Mouse (Mus musculus) urinary bladder, adult 2 months (tissue): Measurements from ENCODE around the gene Tmem213. TPM values are rescaled to one million over a fixed set of nuclear protein-coding genes. Genes with fewer than 3 reads are reported as not detected.

Source experiments
- DNase-seq: peaks from one replicate; pipeline ENCODE4 v3.0.0; 2022; ENCODE audit warnings: low spot score
- polyA plus RNA-seq: library from polyadenylated mRNA; depleted of rRNA; stranded (reverse); fragments of >200 nt; gene quantifications from 2 replicates; pipeline ENCODE4 v1.2.3, GENCODE M21; 2012

Gene Tmem213
- polyA plus RNA-seq, 1 experiment = not detected

DNA sequence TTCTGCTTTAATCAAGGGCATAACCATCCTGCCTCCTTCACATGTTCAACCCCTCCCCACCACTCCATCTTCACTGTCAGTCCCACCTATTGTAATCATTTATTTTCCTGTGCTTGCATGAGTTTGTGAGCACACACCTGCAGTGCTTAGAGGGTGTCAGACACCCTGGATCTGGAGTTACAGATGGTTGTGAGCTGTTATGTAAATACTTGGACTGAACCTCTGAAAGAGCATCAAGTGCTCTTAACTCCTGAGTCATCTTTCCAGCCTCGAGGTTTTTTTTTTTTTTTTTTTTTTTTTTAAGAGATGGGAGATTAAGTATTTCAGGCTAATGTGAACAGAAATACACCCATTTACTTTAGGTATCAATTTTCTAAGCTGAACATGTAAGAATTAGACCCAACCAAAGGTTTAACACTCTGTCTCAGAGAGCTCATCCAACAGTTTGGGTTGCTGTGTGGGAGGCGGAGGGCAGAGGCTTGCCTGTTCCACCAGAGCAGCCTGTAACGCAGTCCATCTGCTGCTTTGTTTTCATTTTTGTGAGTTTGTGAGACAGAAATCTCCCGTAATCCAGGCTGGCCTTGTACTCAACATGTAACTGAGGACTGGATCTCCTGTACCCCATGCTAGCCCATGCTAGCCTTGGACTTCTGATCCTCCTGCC is 7.2 kb downstream of the Tmem213 start:
- DNase-seq = no peak

DNA sequence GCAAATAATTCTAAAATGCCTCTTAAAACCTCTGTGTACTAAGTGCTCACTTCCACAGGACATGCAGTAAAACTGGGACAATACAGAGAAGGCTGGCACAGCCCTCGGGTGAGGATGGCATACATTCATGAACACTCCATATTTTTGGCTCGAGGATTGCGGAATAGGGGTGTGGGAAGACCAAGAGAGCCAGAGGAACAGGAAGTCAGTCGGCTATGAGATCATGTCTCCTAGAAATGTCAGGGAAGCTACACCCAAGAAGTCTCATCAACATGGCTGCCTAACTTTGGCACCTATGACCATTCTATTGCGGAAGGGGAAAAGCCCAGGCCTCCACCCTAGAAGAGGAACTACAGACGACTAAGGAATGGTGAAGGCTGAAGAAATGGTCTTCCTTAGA is 9.3 kb downstream of the Tmem213 start:
- DNase-seq = no peak

DNA sequence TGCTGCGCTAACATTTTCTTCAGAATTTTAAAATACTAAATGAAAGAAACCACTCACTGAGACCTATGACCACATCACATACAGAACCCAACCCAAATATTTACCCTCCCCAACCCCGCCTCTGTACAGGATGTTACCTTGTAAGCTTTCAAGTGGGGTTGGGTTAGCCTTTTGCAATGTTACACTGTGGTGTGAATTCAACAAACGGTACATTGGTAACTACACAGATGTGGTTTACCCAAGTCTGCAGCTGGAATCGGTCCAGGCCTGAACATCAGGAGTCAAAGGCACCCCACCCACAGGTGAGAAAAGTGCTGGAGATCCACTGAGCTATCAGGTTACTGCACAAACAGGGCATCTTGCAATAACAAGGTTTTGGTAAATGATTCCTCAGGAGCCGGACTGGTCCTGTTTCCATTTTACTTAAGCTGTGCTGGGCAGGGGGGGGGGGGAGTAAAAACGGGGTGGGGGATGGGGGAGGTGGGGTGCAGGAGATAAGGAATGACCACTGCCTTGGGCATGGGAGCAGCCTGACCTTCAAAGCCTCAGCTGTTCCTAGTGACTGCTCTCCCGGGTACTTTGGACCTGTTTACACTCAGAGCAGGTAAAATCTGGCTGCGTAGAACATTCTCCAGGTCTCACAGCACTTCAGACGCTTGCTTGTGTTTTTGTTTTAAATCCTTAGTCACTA is 11.8 kb downstream of the Tmem213 start:
- no peak for DNase-seq

DNA sequence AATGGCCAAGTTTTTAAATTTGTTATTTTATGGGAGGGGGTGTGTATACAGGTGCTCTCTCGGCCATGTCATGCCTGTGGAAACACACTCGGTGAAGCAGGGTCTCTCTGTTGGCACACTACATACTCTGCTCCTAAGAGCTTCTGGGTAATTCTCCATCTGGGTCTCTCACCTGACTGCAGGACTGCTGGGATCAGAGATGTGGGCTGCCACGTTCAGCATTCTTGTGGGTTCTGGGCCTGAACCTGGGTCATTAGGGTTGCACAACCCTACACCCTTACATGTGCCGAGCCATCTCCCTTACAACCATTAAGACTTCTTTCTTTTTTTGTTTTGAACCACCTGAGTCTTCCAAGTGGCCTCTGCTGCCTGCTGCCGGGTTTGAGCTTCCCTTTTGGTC is 12.8 kb downstream of the Tmem213 start:
- no peak for DNase-seq

DNA sequence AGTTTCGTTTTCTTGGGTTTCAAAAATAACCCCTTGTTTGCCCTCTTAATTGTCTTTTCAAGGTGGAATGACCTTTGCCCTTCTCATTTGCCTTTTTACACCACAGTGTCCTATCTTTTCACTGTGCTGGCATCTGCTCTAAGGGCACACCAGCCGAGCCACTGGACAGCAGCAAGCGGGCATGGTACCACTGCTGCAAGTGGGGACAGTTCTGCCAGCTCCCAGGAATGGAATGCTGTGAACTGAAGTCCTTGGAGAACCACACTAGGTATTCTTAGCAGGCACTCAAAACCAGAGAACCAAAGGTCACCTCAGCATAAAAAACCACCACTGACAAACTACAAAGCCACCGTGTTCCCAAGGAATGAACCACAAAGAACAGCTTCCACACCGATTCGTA is 13.7 kb downstream of the Tmem213 start:
- no peak for DNase-seq

DNA sequence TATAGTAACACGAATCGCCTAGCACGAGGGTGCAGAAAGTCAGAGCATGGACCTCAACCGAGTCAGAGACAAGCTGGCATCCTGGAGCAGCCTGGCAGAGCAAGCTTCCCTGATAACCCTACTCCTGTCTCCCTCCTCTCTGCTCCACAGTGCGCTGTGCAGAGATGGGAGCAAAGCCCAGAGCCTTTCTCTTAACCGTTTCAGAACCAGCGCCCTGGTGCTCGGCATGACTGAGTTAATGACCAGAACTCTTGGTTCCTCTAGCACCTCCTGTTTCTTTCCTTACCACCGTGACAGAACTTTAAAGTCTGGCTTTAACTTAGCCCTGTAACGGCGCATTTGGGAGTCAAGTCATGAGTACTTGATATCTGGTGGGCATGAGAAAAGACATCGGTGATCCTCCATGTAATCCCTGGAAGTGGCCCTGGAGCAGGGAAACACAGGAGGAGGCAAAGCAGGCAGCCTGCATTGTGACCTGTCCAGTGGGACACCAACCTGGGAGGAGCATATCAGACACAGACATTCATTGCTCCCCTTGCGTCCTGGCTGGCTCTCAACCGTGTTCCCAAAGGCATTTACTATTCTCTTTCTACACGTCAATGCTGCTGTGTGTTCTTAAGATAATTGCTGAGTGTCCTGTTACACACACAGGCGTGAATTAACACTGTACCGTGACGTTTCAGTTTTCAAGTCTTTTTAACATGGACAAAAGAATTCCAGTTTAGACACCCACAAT is 14.6 kb downstream of the Tmem213 start:
- DNase-seq = no peak

DNA sequence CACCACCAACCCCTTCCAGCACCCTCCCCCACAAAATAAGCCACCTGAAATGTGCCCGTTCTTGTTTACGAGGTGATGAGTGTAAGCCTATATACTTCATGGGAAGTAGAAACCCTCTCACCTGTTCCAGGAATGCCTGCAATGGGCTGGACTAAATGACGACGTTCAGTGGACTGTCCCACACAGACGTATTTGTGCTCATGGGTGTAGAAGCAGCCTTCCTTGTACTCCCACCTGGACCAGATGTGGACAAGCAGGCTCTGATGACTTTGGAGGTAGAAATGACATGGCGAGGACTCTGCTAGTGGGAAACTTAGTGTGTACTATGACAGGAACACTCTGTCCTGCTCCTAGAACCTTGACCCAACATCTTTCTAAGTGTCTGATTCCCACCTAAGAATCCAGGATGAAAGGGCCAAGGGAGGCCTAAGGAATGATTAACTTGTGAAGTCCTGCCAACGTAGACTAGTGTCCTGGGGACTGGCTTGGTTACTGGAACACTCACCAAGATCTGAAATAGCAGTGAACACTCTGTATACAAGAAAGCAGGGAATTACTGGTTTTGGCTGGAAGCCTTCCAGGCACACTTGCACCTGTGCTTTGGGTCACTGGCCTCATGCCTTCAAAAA is 15.3 kb downstream of the Tmem213 start, which contains the start of gene Atp6v0a4:
Gene Atp6v0a4, minus strand, starts transcription at position 380 of the 629 bp plus-strand sequence.
- DNase-seq = no peak

DNA sequence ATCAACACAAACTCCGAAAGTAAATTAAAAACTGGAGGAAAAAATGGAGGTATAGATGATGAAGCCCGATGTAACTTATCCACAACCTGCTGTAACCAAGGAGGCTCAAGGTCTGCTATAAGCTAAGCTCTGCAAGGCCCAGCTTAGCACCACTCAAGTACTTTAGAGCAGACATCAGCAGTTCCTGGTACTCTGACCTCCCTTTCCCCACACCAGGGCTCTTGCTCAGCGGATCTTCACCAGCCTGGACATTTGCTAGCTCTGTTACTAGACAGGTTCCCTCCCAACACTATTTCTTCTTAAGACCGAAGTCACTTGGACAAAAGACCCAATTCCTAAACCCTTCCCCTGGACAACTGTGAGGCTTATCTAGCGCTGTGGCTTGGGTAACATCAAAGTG is 15.8 kb downstream of the Tmem213 start:
- DNase-seq = no peak

DNA sequence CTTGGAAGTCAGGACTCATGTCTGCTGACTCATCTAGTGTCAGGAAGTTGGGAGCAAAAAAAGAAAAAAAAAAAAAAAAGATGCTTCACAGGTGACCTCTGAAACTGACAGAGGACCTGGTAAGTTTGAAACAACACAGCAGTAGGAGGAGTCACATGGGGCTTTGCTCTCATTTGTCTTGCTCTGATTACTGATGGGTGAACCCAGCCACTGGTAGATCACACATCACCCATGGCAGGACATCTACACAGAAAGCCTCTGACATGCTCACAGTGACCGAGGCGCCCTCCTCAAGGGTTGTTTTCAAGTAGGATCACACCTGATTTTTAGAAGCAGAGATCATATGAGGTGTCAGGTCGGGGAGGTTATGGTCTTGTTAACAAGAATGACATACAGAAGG is 16.4 kb downstream of the Tmem213 start:
- no peak for DNase-seq

DNA sequence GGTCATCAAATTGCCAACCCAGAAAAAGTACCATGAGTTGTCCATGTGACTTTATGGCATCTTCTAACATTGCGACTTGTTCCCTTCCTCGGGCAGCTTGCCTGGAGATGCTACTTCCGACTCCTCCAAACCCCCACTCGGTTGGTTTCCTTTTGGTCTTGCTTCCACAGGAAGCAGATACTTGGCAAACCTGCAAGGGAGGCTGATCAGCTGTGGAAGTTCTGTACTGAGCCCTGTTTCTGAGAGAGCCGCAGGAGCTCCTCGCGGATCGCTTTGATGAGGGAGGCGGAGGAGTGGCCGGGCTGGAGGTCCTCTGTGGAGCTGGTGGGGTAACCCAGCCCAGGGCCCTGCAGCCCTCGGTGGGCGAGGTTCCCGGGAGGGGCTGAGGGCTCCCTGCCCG is 19.1 kb downstream of the Tmem213 start:
- DNase-seq = no peak

DNA sequence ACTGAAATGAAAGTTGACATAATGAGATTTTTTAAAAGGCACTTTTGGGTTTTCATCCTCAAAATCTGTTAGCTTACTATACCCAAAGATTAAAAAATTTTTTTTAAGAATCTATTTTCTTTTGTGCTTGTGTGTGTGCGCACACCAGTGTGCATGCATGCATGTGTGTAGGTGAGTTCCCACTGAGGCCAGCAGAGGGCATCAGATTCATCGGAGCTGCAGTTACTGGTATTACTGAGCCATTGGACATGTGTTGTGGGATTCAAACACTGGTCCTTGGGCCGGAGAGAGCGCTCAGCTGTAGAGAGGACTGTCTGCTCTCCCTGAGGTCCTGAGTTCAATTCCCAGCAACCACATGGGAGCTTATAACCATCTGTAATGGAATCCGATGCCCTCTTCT is 20.8 kb downstream of the Tmem213 start:
- no peak for DNase-seq

DNA sequence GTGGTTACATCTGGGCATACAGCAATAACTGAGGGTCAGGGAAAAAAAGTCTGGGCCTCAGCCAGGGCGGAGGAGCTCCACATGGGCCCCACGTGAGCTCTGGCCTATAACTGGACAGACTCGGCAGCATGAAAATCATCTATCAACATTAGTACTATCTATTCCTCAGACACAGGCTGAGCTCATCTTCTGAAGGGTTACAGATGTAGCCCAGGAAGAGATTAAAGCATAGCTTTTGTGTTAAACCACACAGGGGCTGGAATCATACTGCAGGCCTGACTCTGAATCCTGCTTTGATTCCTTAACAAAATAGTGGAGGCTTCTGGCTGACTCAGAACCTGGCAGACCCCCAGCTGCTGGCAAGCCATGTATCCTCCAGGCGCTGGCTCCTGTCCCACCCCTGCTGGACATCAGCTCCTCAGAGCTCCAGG is 22.8 kb downstream of the Tmem213 start:
- DNase-seq = no peak

DNA sequence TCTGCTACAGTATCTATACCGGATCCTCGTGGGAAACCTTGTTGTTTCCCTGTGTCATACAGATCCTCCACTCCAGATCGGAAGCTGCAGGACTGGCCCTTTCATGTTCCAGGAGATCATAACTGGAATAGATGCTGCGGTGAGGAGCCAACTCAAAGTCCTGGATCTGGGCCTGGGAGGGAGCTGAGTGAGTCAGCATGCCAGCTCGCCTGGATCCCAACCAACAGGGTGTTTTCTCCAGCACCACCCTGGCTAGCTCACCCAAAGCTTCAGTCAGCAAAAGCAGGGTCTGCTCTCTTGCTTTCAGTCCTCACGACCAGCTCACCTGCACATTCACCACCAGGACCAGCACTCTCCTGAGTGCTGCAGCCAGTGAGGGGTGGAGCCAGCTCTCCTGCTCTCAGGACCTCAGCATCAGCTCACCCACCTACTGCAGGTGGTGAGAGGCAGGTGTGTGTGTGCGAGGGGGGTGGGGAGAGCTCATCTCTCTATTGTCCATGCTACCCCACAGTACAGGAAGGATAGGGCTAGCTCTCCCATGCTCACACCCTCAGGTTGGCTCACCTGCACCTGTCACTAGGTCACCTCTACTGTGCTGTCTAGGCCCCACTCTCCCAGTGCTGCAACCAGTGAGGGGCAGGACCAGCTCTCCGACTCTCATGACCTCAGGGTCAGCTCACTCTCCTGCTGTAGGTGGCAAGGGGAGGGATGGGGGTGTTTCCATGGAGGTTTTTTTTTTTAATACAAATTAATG is 25.9 kb downstream of the Tmem213 start:
- DNase-seq = no peak

DNA sequence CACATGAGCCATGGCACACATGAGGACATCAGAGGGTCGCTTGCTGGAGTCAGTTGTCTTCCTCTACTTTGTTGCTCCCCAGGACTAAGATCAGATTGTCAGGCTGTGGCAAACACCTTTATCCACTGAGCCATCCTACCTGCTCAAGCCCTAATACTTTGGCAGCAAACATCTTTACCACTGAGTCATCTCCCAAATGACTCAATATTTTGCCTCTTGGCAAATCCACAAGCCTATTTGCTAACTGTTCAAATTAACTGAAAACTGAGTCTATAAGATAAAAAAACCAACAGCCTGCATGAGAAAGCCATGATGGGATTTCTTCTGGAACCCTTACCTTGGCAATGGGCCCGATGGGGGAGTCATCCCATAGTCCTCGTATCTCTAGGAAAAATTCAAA is 30.0 kb downstream of the Tmem213 start:
- no peak for DNase-seq

DNA sequence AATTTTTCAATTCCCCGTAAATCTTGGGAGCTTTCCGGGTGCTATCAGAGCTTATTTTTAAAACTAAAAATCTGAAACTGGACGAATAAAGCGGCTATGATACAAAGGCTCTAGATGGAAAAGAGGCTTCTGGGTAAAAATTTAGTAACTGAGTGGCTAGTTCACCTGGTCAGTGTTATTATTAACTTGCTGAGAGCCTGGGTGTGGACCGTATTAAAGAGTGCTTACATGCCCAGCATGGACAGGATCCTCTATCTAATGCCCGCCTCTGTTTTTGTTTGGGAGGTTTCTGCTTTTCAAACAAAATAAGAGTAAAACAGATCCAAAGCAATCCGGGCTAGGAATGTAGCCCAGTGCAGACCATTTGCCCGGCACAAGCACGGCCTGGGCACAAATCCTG is 31.3 kb downstream of the Tmem213 start:
- no peak for DNase-seq

DNA sequence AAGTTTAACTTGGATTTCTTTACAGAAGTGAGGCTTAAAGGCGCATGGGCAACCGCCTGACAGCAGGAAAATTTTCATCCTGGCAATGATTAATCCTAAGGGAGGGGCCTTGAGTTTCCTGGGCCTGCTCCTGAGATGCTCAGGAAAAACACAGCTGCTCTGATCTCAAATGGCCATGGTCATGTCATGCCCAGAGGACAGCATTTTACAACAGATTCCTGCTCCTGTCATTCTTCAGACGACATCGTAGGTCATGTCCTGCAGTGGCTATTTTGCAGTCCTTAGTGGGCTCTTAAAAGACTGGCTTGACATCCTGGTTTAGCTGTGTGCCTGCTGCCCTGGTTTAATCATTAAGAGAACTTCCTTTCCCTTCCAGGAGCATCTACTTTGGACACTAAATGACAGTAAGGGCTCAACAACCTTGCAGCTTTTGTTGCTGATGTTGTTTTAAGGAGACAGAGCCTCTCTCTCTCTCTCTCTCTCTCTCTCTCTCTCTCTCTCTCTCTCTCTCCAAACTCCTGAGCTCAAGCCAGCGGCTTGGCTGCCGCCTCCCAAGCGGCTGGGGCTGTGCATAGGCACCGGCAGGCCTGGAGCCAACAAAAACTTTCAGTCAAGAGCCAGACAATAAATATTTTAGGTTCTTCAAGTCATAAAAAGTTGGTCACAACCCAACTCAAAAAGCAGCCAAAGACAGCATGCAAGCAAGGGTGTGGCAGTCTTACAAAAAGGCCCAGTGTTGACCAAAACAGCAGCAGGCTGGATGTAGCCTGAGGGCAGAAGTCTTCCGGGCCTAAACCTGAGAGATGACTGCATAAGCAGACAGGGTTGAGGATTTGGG is 35.3 kb downstream of the Tmem213 start:
- DNase-seq = no peak

DNA sequence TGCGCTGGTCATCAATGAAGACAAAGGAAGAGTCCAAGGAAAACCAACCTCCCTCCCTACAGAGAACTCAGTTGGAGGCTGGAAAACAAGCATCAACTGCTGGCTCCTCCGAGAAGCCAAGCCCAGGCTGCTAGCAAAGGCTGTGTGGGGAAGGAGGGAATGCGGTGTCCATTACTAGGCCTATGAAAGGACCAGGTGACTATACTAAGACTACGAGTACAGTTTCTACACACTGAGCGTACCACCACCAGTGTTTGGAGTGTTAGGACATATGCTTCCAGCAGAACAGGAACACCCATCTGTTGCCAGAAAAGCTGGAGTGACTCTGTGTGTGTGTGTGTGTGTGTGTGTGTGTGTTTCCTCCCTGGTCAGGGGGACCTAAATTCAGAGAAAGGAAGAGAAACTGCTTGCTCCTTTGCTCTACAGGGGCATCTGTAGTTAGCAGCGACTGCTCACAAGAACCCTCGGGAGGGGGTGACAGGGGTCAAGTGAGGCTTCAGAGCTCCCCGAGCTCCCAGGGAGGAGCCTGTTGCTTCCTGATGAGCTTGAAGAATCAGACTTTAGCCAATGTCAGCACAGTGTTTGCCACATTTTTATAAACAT is 36.5 kb downstream of the Tmem213 start:
- DNase-seq = no peak

DNA sequence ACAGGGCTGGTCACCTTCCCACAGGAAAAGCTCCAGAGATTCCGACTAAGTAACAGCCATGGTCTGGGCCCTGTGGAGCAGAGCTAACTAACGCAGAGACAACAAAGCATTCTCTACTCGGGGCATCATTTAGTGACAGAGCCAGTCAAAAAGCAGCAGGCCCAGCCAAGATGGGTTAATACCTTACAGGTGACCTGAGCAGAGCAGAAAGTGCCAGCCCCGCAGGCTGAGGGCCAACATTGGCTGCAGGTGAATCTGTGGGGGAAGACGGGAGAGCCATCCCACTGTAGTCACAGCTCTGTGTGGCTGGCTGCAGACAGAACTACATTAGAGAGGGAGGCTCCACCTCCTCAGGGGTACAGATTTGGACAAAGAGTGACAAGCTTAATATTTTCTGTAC is 38.2 kb downstream of the Tmem213 start:
- no peak for DNase-seq

DNA sequence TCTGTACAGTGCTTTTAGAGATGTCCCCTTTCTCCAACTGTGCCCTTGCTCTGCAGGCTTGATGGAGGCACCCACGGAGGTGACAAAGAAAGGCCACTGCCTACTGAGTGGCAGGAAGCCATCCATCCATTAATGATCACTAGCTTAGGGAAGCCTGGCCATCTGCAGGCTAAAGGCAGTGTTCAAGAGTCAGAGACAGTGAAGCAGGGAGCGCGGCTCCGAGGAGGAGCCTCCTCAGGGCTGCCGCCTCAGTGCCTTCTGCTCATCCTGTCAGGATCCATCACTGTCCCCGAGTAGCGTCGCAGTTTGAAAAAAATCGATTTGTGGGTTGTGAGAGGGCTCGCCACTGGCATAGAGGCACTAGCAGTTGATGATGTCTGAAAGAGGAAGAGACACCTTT is 39.6 kb downstream of the Tmem213 start:
- no peak for DNase-seq

DNA sequence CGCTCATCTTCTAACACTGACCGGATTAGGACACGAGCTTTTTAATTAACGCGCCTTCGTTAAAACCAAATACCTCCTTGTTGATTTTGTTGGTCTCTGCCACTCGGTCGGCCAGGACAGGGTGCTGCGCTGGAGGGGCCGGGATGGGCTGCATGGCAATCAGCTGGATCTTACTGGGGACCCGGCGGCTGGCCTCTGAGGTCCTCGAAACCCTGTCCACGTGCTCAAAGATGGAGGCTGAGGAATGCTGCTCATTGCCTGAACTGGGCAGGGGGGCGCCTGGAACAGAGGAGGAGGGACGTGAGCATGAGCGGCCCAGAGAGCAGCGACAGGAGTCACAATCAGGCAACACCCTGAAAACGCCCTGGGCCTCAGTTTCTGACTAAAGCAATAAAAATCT is 40.4 kb downstream of the Tmem213 start:
- DNase-seq = no peak
